Mouse (Mus musculus) stomach, postnatal 0 days (tissue): ENCODE measurements around the gene Bpifa6. TPM values are rescaled to one million over a fixed set of nuclear protein-coding genes. Genes with fewer than 3 reads are reported as not detected.

ENCODE experiments used
- ATAC-seq: fragments of 200-750 bp; cut with Nextera tagmentation; 2 replicates; pipeline ENCODE4 v1.8.0; 2017; ENCODE audit not compliant: low FRiP score, low TSS enrichment
- DNase-seq: peaks from one replicate; pipeline ENCODE4 v3.0.0-alpha.2; 2016; ENCODE audit warnings: low spot score
- H3K27ac ChIP-seq: fragments of 300-500 bp; sonication (generic); replicated peaks from 2 replicates; pipeline ENCODE4 v1.5.1; 2014; ENCODE audit warnings: mild to moderate bottlenecking, control low read depth
- H3K27me3 ChIP-seq: fragments of 300-500 bp; sonication (generic); 2 replicates; pipeline ENCODE4 v1.6.1; 2014; ENCODE audit warnings: low read length; ENCODE audit not compliant: control insufficient read depth, insufficient read depth
- H3K36me3 ChIP-seq: fragments of 300-500 bp; sonication (generic); 2 replicates; pipeline ENCODE4 v1.6.1; 2014; ENCODE audit warnings: low read length, mixed read lengths; ENCODE audit not compliant: control insufficient read depth, insufficient read depth
- H3K4me1 ChIP-seq: fragments of 300-500 bp; sonication (generic); replicated peaks from 2 replicates; pipeline ENCODE4 v1.6.1; 2014; ENCODE audit warnings: antibody characterized with exemption; ENCODE audit not compliant: control insufficient read depth, insufficient read depth
- H3K4me2 ChIP-seq: fragments of 300-500 bp; sonication (generic); replicated peaks from 2 replicates; pipeline ENCODE4 v1.6.1; 2014; ENCODE audit warnings: low read depth, mild to moderate bottlenecking, control low read depth, moderate library complexity
- H3K4me3 ChIP-seq: fragments of 300-500 bp; sonication (generic); 2 replicates; pipeline ENCODE4 v1.5.1; 2014; ENCODE audit warnings: low read depth, low read length, control low read depth
- H3K9ac ChIP-seq: fragments of 300-500 bp; sonication (generic); 2 replicates; pipeline ENCODE4 v1.6.1; 2014; ENCODE audit warnings: mild to moderate bottlenecking, low read length, control low read depth, mixed read lengths
- H3K9me3 ChIP-seq: fragments of 300-500 bp; sonication (generic); 2 replicates; pipeline ENCODE4 v1.6.1; 2016; ENCODE audit warnings: low read length; ENCODE audit not compliant: control insufficient read depth
- CTCF ChIP-seq: IDR thresholded peaks from 2 replicates; pipeline ENCODE4 v1.5.1; 2016; ENCODE audit warnings: antibody characterized with exemption, low read depth, mild to moderate bottlenecking, moderate library complexity
- EP300 ChIP-seq: optimal IDR thresholded peaks from 2 replicates; pipeline ENCODE3; 2016; ENCODE audit warnings: antibody characterized with exemption
- WGBS: fragments of 180-500 bp; shearing (Covaris S2); extraction: QIAGEN DNeasy Blood & Tissue Kit; methylation state at CpG from one replicate; pipeline ENCODE4 v1.1.7; 2014; 5-methylcytosine and 5-hydroxymethylcytosine counted together
- polyA plus RNA-seq: library from polyadenylated mRNA; unstranded; fragments of >200 nt; fragmentation: Nextera tagmentation; extraction: Ambion mirVana; gene quantifications from 2 replicates; pipeline ENCODE4 v1.2.1, GENCODE M21; 2015

The Bpifa6 gene
- polyA plus RNA-seq, 1 experiment from 2014 or later, result 1.6 TPM

- Histone ChIP-seq H3K36me3 (no peaks in the 10 kb centered on the region), H3K27ac (no peak overlapping the region), H3K4me1 (no peaks in the 10 kb centered on the region), H3K9me3 (no peaks in the 10 kb centered on the region), H3K4me2 (no peak overlapping the region), H3K27me3 (no peaks in the 10 kb centered on the region), H3K4me3 (no peak overlapping the region), H3K9ac (no peak overlapping the region)
- 30% methylated on average over 3 of the region's 3 CpGs for WGBS
- TF ChIP-seq EP300, result no peak
- peak; percentile 83 for TF ChIP-seq CTCF
- no peak for ATAC-seq
- peak; percentile 67 for DNase-seq
Measured at GRCm38 (mm10) chr2:153943537-153943936, 31.2 kb upstream of the Bpifa6 start.

GRCm38 (mm10) chr2:153944567-153944966, 30.2 kb upstream of the Bpifa6 start:
- ATAC-seq (no peak), DNase-seq (no peak)
- H3K27ac ChIP-seq, result no peak overlapping the region
- no peak overlapping the region for H3K4me2 ChIP-seq
- H3K4me3 ChIP-seq, result no peak overlapping the region
- H3K4me1 ChIP-seq, result no peaks in the 10 kb centered on the region
- no peaks in the 10 kb centered on the region for H3K9me3 ChIP-seq
- WGBS, result 77% methylated on average over 8 of the region's 8 CpGs
- no peaks in the 10 kb centered on the region for H3K36me3 ChIP-seq
- no peak overlapping the region for H3K9ac ChIP-seq
- no peak for TF ChIP-seq CTCF
- no peak for TF ChIP-seq EP300
- H3K27me3 ChIP-seq, result no peaks in the 10 kb centered on the region

GRCm38 (mm10) chr2:153952897-153953296, 21.8 kb upstream of the Bpifa6 start:
- Histone ChIP-seq H3K4me3 (no peak overlapping the region), H3K27ac (no peak overlapping the region), H3K9me3 (no peaks in the 10 kb centered on the region), H3K9ac (no peak overlapping the region), H3K36me3 (no peaks in the 10 kb centered on the region), H3K4me2 (no peak overlapping the region), H3K4me1 (no peaks in the 10 kb centered on the region), H3K27me3 (no peaks in the 10 kb centered on the region)
- 25% methylated on average over 6 of the region's 6 CpGs for WGBS
- DNase-seq (peak; percentile 67), ATAC-seq (no peak)
- TF ChIP-seq EP300 (no peak), CTCF (peak; percentile 82)

- no peaks in the 10 kb centered on the region for H3K36me3 ChIP-seq
- no peak overlapping the region for H3K9ac ChIP-seq
- peak; percentile 73 for DNase-seq
- H3K27ac ChIP-seq, result no peak overlapping the region
- H3K4me2 ChIP-seq, result no peak overlapping the region
- ATAC-seq, result peak; percentile 68
- H3K9me3 ChIP-seq, result no peaks in the 10 kb centered on the region
- no peaks in the 10 kb centered on the region for H3K4me1 ChIP-seq
- 9% methylated on average over 6 of the region's 6 CpGs for WGBS
- H3K27me3 ChIP-seq, result no peaks in the 10 kb centered on the region
- no peak overlapping the region for H3K4me3 ChIP-seq
- TF ChIP-seq CTCF, result peak; percentile 76
- no peak for TF ChIP-seq EP300
Measured at GRCm38 (mm10) chr2:153953836-153954235, 20.9 kb upstream of the Bpifa6 start.

DNA sequence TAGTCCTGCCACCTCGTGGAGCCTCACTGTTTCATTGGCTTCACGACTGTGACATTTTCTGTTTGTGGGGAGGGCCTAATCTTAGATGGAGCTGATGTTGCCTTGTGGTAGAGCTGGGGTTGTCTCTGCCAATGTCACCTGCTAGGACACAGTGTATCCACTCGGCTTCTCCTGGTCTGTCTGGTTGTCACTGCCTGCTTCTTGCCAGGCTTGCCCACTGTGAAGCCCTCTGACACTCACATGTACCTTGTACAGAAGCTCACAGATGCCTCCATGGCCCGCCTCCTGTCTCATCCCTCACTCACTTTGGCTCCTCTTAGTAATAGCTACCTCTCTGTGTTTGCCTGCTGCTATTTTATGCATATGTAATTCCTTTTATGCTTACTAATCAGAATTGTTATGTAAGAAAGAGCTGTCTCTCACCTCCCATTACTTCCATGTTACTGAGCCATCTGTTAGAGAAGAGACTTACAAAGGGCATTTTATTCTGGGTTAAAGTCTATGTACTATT, 11.9 kb upstream of the Bpifa6 start:
- no peak for ATAC-seq
- Histone ChIP-seq H3K27ac (no peak overlapping the region), H3K9me3 (no peaks in the 10 kb centered on the region), H3K4me1 (no peaks in the 10 kb centered on the region), H3K36me3 (no peaks in the 10 kb centered on the region), H3K4me2 (no peak overlapping the region), H3K9ac (no peak overlapping the region), H3K27me3 (no peaks in the 10 kb centered on the region), H3K4me3 (no peak overlapping the region)
- 67% methylated on average over 4 of the region's 4 CpGs for WGBS
- TF ChIP-seq EP300 (no peak), CTCF (no peak)
- DNase-seq, result no peak

DNA sequence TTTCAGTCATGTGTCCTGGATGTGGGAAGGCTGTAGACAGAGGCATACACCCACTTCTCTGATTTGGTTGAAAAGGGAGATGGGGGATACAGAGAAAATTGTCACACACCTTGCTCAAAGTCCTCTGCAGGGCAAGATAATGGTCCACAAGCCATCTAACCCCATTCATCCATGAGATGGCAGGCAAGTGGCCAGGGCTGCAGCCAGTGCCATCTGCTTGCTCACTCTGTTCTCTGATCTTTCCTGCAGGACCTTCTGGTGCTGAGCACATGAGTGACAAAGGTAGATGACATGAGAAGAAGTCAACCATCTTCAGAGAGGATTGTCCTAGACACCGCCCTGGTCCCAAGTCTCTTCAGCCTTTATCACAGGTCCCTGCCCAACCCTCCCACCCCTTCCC, 11.4 kb upstream of the Bpifa6 start:
- no peak for ATAC-seq
- Histone ChIP-seq H3K4me1 (no peaks in the 10 kb centered on the region), H3K27ac (no peak overlapping the region), H3K4me3 (no peak overlapping the region), H3K36me3 (no peaks in the 10 kb centered on the region), H3K9me3 (no peaks in the 10 kb centered on the region), H3K9ac (no peak overlapping the region), H3K27me3 (no peaks in the 10 kb centered on the region), H3K4me2 (no peak overlapping the region)
- WGBS, result 77% methylated on average over 1 of the region's 1 CpGs
- no peak for DNase-seq
- no peak for TF ChIP-seq EP300
- no peak for TF ChIP-seq CTCF
